Mouse (Mus musculus) C2C12 (cell line): Measurements from ENCODE around the gene Rad9b.

Source experiments
- CTCF ChIP-seq: IDR thresholded peaks from one replicate; pipeline ENCODE4 v1.5.1; 2011; ENCODE audit not compliant: control insufficient read depth, insufficient read depth, insufficient read length
- MAX ChIP-seq: IDR thresholded peaks from one replicate; pipeline ENCODE4 v1.6.1; 2011; ENCODE audit warnings: mild to moderate bottlenecking, control low read depth

DNA sequence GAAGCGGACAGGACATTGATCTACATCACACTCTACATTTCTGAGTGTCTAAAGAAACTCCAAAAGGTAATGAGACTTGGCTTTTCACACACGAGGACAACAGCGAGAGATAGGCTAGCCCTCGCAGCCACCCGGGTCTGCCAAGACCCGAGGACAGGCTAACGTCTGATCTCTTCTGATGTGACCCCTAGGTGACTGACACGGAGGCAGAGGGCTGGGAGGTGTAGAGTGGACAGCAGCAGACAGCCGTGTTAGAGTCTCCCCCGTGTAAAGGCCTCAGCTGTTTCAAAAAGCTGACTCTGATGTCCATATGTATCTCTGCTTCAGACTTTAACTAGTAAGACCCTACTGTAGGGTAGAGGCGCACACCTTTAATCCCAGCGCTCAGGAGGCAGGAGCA, 49.3 kb upstream of the Rad9b start:
- TF ChIP-seq CTCF = no peak
- TF ChIP-seq MAX = no peak
